Mouse (Mus musculus) liver, postnatal 0 days (tissue): ENCODE measurements at regions not wholly inside any gene's neighbourhood (a gene's known extent, or its start where the extent isn't known, plus 50 kb on each side); places are given as distances from the start of the nearest gene placed in this dataset.

Experiments used
- ATAC-seq: fragments of 200-750 bp; cut with Nextera tagmentation; 2 replicates; pipeline ENCODE4 v1.8.0; 2017; ENCODE audit warnings: mild to moderate bottlenecking, moderate library complexity
- DNase-seq: peaks from one replicate; pipeline ENCODE4 v3.0.0-alpha.2; 2016
- H3K27ac ChIP-seq: fragments of 300-500 bp; sonication (generic); 2 replicates; pipeline ENCODE4 v1.5.1; 2014; ENCODE audit warnings: antibody characterized with exemption, moderate library complexity, mild to moderate bottlenecking, low read depth
- H3K27me3 ChIP-seq: fragments of 300-500 bp; sonication (generic); 2 replicates; pipeline ENCODE4 v1.6.1; 2014; ENCODE audit warnings: low read length, control low read depth, mixed read lengths; ENCODE audit not compliant: insufficient read depth
- H3K36me3 ChIP-seq: fragments of 300-500 bp; sonication (generic); replicated peaks from 2 replicates; pipeline ENCODE4 v1.6.1; 2014; ENCODE audit warnings: mild to moderate bottlenecking, control low read depth, low read length, moderate library complexity, mixed read lengths; ENCODE audit not compliant: insufficient read depth
- H3K4me1 ChIP-seq: fragments of 300-500 bp; sonication (generic); 2 replicates; pipeline ENCODE4 v1.6.1; 2014; ENCODE audit warnings: antibody characterized with exemption, mild to moderate bottlenecking, control low read depth; ENCODE audit not compliant: insufficient read depth
- H3K4me2 ChIP-seq: fragments of 300-500 bp; sonication (generic); 2 replicates; pipeline ENCODE4 v1.6.1; 2014; ENCODE audit warnings: low read depth, mild to moderate bottlenecking, low read length, moderate library complexity, mixed read lengths
- H3K4me3 ChIP-seq: fragments of 300-500 bp; sonication (generic); 2 replicates; pipeline ENCODE4 v1.5.1; 2014; ENCODE audit warnings: low read depth, low read length
- H3K9ac ChIP-seq: fragments of 300-500 bp; sonication (generic); replicated peaks from 2 replicates; pipeline ENCODE4 v1.6.1; 2014; ENCODE audit warnings: mild to moderate bottlenecking, moderate library complexity
- H3K9me3 ChIP-seq: fragments of 300-500 bp; sonication (generic); 2 replicates; pipeline ENCODE4 v1.6.1; 2016; ENCODE audit warnings: mild to moderate bottlenecking, control low read depth, low read length, mixed read lengths
- CTCF ChIP-seq: sonication (generic); IDR thresholded peaks from 2 replicates; pipeline ENCODE4 v1.5.1; 2016; ENCODE audit warnings: antibody characterized with exemption, low read depth
- EP300 ChIP-seq: IDR thresholded peaks from 2 replicates; pipeline ENCODE4 v1.6.1; 2016; ENCODE audit warnings: antibody characterized with exemption, low read depth, mild to moderate bottlenecking
- WGBS: fragments of 180-500 bp; shearing (Covaris S2); extraction: QIAGEN DNeasy Blood & Tissue Kit; methylation state at CpG from one replicate; pipeline ENCODE4 v1.1.7; 2014; ENCODE audit not compliant: insufficient replicate concordance; 5-methylcytosine and 5-hydroxymethylcytosine counted together

DNA sequence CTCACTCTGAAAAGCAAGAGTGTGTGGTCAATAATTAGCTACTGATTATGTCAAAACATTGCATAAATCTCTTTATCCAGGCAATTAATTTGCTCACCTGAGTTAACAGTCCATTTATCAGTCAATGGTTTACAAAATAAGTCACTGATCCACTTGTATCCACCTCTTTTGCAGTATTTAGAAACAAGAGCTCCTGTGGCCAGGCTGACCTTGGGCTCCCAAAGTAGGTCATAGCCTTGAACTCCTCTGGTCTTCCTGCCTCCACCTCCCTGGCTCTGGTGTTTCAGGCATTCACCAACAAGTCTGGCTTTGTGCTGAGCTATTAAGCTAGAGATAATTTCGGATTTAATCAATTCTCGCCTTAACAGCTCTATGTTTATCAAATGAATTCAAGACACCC, 675.8 kb upstream of the Tmem132c start:
- Histone ChIP-seq H3K4me2 (no peak overlapping the region), H3K36me3 (no peaks in the 10 kb centered on the region), H3K4me3 (no peak overlapping the region), H3K9ac (no peak overlapping the region), H3K27me3 (no peaks in the 10 kb centered on the region), H3K9me3 (no peaks in the 10 kb centered on the region), H3K27ac (no peak overlapping the region), H3K4me1 (no peaks in the 10 kb centered on the region)
- ATAC-seq (peak; percentile 38; the same call in 1 of the 2 replicates), DNase-seq (no peak)
- 60% methylated on average over 2 of the region's 2 CpGs for WGBS
- TF ChIP-seq EP300: no peak

DNA sequence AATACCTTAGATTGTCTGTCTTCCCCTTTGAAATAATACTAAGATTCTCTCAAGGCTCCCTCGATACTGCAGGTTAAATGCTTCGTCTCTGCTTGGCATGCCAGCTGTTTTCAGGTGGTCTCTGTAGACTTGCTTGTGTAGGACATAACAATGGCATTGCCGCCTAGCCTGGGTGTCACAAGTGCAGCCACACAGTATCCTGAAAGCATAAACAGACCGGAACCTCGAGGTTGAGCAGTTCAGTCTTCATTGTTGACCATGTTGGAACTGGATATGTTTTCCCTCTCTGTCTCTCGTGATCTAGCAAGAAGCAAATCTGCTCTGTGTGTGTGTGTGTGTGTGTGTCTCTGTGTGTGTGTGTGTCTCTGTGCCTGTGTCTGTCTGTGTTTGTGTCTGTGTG, 675.4 kb upstream of the Tmem132c start:
- Histone ChIP-seq H3K9me3 (no peaks in the 10 kb centered on the region), H3K9ac (no peak overlapping the region), H3K4me3 (no peak overlapping the region), H3K27me3 (no peaks in the 10 kb centered on the region), H3K27ac (no peak overlapping the region), H3K4me1 (no peaks in the 10 kb centered on the region), H3K36me3 (no peaks in the 10 kb centered on the region), H3K4me2 (no peak overlapping the region)
- ATAC-seq (no peak), DNase-seq (no peak)
- WGBS: 65% methylated on average over 6 of the region's 6 CpGs
- TF ChIP-seq CTCF: no peak
- no peak for TF ChIP-seq EP300

DNA sequence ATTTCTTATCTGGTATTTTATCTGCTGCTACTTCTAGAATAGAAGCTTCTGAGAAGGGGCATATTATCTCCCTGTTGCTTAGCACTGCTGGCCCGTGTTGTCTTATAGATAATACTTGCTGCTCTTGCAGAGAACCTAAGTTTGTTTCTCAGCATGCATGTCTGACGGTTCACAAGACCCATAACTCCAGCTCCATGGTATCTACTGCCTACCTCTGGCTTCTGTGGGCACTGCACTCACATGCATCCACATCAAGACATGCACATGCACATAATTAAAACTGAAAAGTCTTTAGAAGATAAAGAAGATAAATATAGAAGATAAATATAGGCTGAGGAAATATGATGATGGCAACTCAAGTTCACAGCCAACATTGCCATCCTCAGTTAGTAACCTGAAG, 667.8 kb upstream of the Tmem132c start:
- 55% methylated on average over 2 of the region's 2 CpGs for WGBS
- no peak overlapping the region for H3K9ac ChIP-seq
- no peak for ATAC-seq
- no peak for TF ChIP-seq EP300
- 0 out of 2 replicates have a peak, but pooled peaks have one; percentile 8 for TF ChIP-seq CTCF
- no peaks in the 10 kb centered on the region for H3K4me1 ChIP-seq
- no peak for DNase-seq
- H3K4me3 ChIP-seq: no peak overlapping the region
- no peaks in the 10 kb centered on the region for H3K9me3 ChIP-seq
- H3K27ac ChIP-seq: no peak overlapping the region
- H3K27me3 ChIP-seq: no peaks in the 10 kb centered on the region
- no peaks in the 10 kb centered on the region for H3K36me3 ChIP-seq
- H3K4me2 ChIP-seq: no peak overlapping the region

DNA sequence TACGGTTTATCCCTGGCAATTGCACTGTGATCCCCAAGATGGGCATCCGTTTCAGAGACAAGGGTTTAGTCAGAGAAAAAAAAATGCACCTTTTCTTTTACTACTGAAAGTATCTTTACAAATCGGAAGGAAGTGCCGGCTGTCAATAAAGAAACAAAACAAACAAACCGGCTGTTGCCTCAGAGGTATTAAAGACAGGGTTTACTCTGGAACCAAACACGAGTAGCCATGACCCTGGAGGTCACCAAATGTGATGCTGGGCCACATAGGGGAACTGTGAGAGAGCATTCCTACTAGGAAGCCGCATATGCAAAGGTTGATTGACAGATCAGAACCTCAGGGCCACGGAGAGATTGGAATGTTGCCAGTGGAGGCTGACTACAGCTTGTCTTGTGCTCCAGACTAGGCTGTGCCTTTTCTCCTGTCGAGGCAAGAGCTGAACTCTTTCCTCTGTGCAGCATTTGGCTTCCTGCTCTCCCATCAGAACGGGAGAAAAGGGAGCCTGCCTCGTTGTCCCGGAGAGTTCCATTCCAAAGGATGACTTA, 643.8 kb upstream of the Tmem132c start:
- Histone ChIP-seq H3K27me3 (no peaks in the 10 kb centered on the region), H3K9ac (no peak overlapping the region), H3K4me2 (no peak overlapping the region), H3K36me3 (no peaks in the 10 kb centered on the region), H3K4me1 (no peaks in the 10 kb centered on the region), H3K27ac (no peak overlapping the region), H3K9me3 (peaks cover 3% of the 10 kb centered on the region; the same call in 1 of the 2 replicates), H3K4me3 (no peak overlapping the region)
- ATAC-seq (no peak), DNase-seq (peak; percentile 12)
- WGBS: 51% methylated on average over 12 of the region's 12 CpGs
- no peak for TF ChIP-seq EP300
- TF ChIP-seq CTCF: no peak

DNA sequence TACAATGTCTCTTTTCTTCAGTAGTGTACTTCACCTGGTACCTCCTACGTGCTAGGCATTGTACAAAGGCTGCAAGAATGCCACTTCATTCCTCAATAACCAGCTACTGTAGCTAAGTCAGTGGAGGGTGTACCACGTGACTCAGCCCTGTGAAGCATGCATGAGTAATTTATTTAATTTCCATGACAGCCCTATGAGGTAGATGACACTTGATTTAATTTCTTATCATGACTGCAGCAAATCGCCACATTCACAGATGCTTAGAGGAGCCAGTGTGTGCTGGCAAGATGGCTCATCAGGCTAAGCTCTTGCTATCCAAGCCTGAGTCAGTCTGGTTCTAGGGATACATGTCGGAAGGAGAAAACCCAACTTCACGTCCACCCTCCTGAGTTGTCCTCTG, 642.0 kb upstream of the Tmem132c start:
- Histone ChIP-seq H3K36me3 (no peaks in the 10 kb centered on the region), H3K27ac (no peak overlapping the region), H3K4me1 (no peaks in the 10 kb centered on the region), H3K4me2 (no peak overlapping the region), H3K27me3 (no peaks in the 10 kb centered on the region), H3K9me3 (peaks cover 3% of the 10 kb centered on the region; the same call in 1 of the 2 replicates), H3K4me3 (no peak overlapping the region), H3K9ac (no peak overlapping the region)
- no peak for TF ChIP-seq CTCF
- TF ChIP-seq EP300: no peak
- ATAC-seq (no peak), DNase-seq (no peak)
- 72% methylated on average over 5 of the region's 5 CpGs for WGBS

DNA sequence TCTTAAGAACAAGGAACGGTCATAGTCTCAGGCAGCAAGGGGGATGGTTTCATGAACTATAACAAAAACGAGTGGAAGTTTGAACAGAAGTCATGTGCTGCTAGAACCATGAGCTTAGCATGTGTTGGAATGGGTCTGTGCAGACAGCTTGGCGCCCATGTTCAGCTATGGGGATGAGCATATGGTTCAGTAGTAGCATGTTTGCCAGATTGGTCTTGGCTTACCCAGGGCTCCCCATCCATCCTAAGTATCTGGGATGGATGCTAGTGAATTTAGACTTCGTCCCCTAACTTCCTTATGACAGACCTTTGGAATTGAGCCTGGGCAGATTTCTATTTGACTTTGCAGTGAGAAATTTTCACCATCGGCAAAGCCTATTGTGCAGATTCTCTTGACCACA, 634.9 kb upstream of the Tmem132c start:
- Histone ChIP-seq H3K4me1 (no peaks in the 10 kb centered on the region), H3K4me2 (no peak overlapping the region), H3K4me3 (no peak overlapping the region), H3K27ac (no peak overlapping the region), H3K36me3 (no peaks in the 10 kb centered on the region), H3K9me3 (peaks cover 5% of the 10 kb centered on the region; the same call in 1 of the 2 replicates), H3K9ac (no peak overlapping the region), H3K27me3 (no peaks in the 10 kb centered on the region)
- no peak for ATAC-seq
- no peak for DNase-seq
- TF ChIP-seq CTCF: no peak
- TF ChIP-seq EP300: no peak
- 73% methylated on average over 5 of the region's 5 CpGs for WGBS

DNA sequence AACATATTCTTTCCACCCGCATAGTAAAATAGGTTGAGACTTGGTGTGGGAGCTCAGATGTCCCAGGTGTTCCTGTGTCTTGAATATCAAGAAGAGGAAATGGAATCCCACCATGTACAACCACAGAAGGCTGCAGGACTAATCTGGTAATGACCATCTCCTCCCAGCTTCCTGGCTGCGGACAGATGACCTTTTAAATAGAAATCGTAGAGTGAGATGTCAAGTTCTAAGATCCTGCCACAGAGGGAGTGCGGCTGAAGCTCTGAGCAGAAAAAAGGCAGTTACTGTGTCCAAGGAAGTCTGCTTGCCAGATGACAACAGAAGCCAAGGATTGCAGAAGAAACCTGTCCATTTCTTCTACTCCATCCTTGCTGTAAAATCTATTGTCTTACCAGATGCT, 629.0 kb upstream of the Tmem132c start:
- DNase-seq (no peak), ATAC-seq (no peak)
- Histone ChIP-seq H3K4me1 (no peaks in the 10 kb centered on the region), H3K9ac (no peak overlapping the region), H3K27ac (no peak overlapping the region), H3K4me2 (no peak overlapping the region), H3K9me3 (peaks cover 3% of the 10 kb centered on the region; the same call in 1 of the 2 replicates), H3K36me3 (no peaks in the 10 kb centered on the region), H3K27me3 (no peaks in the 10 kb centered on the region), H3K4me3 (no peak overlapping the region)
- WGBS: 78% methylated on average over 4 of the region's 4 CpGs
- TF ChIP-seq EP300 (no peak), CTCF (no peak)
